Mouse (Mus musculus) layer of hippocampus, postnatal 14 days (tissue): ENCODE results near the gene Mars. TPM values are rescaled to one million over a fixed set of nuclear protein-coding genes. Genes with fewer than 3 reads are reported as not detected.
"Not testable (repeated sequence)": the region's sequence is repeated elsewhere in the genome, so short reads cannot be mapped to it uniquely, and the experiment has no call there.

ENCODE experiments used
- DNase-seq, 2 experiments: peaks; one replicate each; pipeline ENCODE4 v3.0.0; 2021 to 2022; ENCODE audit warnings: low spot score in 2 of 2, mixed read lengths in 1 of 2
- total RNA-seq, 2 experiments: library from RNA; stranded (reverse); gene quantifications; 2 replicates each; pipeline ENCODE4 v1.2.3; 2021

Gene Mars
- total RNA-seq, 2 experiments from 2014 or later = 56.3 to 59.4 TPM

DNA sequence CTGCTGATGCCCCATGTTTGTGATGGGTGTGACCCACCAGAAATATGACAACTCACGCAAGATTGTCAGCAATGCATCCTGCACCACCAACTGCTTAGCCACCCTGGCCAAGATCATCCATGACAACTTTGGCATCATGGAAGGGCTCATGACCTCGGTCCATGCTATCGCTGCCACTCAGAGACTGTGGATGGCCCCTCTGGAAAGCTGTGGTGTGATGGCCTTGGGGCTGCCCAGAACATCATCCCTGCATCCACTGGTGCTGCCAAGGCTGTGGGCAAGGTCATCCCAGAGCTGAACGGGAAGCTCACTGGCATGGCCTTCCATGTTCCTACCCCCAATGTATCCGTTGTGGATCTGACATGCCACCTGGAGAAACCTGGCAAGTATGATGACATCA lies 1.9 kb upstream of the Mars start:
- DNase-seq = not testable (repeated sequence)

DNA sequence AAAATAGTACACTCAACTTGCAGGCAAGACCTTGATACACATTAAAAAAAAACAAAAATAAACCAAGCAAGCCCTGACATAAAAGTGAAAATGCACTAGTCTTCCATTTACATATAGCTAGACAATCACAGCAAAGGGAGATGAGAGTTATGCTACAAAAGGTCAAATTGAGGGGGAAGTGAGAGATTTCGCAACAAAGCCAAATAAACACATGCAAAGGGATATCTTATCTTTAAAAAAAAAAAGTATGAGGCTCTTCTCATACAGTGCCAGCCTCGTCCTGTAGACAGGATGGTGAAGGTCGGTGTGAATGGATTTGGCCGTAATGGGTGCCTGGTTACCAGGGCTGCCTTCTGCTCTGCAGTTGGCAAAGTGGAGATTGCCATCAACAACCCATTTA lies 1.3 kb upstream of the Mars start:
- DNase-seq = no peak

DNA sequence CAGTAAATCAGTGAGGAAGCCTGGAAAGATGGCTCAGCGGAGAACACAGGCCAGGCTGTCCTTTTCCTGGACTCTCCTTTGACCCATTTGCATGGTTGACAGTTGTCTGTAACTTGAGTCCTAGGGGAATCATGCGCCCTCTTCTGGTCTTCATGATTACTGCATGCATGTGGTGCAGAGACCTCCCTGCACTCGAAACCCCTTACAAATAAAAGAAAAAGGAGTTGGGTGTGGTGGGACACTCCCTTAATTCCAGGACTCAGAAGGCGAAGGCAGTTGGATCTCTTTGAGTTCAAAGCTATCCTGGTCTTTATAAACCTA lies 730 bp upstream of the Mars start:
- peak; percentile 82 to 84 for DNase-seq

DNA sequence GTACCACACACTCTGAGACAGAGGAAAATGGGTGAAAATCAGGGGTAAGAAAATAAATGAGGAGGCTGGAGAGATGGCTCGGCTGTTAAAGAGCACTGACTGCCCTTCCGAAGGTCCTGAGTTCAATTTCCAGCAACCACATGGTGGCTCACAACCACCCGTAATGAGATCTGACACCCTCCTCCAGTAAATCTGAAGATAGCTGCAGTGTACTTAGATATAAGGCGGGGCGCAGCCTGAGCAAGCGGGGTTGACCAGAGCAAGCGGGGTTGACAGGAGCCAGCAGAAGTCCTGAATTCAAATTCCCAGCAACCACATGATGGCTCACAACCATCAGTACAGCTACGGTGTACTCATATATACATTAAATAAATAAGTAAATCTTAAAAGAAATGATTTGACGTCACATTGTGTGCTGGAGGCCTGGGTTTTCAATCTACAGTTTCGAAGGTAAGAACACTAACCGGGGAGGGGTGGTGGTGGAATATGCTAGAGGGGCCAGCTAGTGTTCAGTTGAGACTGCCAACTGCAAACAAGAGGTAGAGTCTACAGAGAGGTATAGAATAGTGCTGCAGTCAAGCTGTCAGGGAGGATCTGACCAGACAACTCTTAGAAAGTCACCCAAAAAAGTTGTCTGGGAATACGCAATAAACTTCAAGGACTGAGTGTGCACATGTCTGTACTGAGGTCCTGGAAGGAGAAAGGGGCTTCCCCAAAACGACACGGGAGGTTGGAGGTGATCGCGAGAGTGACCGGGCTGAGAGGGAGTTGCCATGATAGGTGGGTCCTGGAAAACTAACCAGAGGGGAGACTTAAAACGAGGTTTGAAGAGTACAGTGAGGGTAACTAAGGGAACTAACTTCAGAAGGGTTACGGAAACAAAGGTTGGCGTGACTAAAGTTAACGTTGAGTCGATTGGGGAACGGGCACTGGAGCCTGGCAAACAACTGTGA lies 787 bp downstream of the Mars start:
- DNase-seq = no peak

DNA sequence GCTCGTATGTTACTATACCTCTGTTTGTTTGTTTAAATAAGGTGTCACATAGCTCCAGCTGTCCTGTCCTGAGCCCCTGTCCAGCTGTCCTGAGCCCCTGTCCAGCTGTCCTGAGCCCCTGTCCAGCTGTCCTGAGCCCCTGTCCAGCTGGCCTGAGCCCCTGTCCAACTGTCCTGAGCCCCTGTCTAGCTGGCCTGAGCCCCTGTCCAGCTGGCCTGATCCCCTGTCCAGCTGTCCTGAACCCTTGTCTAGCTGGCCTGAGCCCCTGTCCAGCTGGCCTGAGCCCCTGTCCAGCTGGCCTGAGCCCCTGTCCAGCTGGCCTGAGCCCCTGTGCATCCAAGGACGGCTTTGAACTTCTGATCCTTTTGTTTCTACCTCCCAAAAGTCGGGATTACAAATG lies 2.4 kb downstream of the Mars start:
- DNase-seq = not testable (repeated sequence)

DNA sequence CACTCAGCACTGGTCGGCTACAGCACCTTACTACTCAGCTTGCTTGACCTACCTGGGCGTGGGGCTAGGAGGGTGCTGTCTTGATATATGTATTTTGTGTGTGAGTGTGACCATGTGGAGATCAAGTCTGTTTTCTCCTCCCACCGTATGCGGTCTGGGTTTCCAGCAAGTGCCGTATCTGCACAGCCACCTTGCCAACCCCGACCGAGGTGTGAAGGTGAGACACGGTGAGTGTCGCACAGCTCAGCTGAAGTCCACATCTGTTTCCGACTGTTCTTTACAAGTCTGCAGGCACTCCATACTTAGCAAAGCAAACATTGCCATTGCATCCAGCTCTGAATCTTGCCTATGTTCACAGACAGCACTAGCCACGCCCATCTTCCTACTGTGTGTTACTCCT lies 8.4 kb downstream of the Mars start:
- no peak for DNase-seq

DNA sequence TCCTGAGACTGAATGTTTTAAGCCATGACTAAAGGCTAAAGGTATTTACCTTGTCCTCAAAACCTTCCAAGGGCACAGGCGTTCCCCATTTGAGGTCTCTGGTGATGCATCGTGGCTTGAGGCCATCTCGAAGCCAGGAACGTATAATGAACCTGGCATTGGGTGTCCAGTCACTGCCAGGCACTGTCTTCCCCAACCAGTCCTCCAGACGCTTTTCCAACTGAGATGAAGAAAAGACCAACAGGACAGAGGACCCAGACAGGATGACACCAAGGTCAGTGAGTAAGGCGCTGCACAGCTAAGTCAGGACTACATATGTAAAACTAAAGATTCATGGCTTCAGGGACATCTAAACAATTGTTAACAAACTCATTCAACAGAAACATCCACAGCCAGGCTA lies 11.2 kb downstream of the Mars start:
- DNase-seq = no peak

DNA sequence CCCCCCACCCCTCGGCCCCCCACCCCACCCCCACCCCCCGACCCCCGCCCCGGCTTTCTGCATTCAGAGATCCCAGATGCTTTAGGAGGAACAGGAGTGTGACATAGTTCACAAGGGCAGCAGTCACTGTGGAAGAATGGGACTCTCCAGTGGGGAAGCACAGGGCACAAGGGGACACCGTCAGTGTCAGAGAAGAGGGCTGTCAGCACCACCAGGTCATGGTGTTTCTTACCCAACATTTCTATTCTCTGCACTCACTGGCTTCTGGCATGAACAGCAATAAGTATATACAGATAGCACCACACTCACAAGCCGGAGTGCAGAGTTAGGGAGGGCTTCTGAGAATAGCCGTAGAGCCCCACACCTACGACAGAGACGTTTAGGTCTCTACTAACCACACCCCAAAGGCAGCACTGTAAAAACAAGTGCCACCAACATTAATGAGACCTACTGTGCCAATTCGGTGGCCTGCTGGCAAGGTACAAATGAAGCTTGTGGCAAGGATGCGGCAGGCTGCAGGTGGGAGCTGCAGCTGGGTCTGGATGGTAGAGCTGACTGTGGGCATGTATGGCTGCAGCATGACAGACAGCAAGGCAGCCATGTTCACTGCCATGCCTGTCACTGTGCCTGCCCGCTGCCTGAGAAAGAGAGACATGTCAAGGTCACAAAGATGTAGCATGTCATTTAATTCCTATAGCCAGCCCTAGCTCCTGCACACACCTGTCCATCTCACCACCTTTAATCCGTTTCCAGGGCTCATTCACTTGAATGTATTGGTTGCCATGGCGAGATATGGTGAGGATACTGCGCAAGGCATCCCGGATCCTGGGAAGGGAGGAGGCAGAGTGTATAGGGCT lies 14.3 kb downstream of the Mars start:
- no peak for DNase-seq

DNA sequence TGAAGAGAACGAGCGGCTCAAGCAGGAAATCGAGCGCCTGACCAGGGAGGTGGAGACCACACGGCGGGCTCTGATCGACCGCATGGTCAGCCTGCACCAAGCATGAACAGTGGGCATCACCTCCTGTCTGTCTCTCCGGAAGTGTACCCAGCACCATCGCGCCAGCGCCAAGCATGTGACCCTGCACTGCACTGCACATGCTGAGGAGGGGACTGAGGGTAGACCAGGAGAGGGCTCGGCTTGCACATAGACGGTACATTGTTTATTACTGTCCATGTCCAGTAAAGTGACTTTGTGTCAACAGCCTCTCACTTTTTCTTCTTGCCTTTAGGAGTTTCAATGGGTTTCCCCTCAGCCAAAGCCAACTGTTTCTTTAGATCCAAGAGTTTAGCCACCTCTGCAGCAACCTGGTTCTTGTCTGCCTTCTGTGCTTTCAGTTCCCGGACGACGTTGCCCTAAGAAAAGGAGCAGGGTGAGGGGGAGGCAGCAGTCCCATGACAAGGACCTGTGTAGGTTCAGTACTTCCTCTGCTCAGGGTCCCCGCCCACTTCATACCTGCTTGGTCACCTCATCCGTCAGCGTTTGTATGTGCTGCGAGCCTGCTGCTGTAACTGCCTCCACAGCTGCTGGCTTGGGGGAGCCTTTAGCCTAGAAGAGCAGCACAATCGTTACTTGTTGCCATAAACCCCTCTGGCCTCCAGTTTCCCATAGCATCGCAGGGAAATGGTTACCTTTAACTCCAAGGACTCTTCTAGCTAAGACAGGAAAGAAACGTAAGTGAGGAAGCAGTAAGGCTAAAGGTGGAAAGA lies 15.4 kb downstream of the Mars start:
- DNase-seq = no peak

DNA sequence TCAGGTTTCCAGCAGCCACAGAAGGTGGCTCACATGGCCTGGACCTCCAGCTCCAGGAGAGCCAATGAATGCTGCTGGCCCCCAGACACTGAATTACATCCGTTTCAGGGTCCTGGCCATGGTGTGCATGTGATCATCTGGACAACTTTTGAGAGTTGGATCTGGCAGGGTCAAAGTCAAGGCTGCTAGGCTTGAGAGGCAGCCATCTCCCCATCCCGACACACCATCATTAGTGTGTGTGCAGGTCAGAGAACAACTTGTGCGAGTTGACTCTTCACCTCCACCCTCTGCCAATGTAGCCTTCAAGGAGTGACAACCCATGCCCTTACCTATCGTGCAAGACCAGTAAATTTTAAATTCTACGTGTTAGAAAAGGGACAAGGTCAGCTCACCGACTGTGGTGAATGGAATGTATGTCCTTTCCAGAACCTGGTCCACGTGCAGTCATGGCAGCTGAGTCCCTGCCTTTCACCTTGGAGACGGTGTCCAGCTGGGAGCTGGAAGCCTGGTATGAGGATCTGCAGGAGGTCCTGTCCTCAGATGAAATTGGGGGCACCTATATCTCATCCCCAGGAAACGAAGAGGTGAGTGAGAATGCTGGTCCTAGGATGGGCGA lies 16.6 kb downstream of the Mars start:
- DNase-seq = no peak

DNA sequence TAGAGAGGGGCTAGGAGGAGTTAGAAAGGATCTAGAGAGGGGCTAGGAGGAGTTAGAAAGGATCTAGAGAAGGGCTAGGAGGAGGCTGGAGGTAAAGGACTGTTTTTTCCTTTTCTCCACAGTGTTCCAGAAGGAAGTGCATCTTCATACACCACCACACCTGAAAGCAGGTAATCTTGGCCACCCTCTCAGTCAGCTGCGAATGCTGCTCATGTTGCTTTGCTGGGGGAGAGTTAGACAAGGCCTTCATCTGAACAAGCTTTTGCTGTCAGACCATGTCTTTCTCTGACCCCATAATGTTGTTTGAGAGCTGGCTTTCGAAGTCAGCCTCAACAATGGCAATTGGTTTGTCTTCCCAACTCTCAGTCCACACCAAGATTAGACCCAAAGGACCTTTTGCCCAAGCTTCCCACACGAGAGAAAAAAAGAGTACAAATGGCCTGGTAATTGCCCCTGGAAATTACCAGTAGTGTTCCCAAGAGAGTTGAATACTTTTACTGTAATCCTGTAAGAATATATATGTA lies 17.9 kb downstream of the Mars start:
- DNase-seq = no peak

DNA sequence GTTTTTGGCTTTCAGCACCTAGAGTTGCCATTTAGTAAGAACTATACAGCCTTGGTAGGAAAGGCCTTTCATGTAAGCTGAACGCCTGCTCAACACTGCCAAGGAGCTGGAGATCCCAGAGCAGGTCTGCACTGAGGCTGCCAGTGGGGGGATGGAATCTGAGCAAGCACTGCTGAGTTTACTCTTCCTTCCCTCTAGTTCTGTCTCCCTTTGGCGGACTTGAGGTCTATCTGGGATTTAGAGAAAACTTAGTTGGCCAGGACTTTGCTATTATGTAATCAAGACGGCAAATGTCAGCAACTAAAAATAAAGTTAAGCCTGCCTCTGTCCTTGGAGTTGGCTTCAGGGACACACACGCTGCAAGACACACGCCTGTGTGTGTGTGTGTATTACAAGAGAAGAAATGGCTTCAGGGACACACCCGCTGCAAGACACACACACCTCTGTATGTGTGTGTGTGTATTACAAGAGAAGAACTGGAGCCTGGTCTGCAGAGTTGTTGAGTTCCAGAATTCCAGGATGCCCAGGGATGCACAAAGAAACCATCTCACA lies 18.5 kb downstream of the Mars start:
- no peak for DNase-seq

DNA sequence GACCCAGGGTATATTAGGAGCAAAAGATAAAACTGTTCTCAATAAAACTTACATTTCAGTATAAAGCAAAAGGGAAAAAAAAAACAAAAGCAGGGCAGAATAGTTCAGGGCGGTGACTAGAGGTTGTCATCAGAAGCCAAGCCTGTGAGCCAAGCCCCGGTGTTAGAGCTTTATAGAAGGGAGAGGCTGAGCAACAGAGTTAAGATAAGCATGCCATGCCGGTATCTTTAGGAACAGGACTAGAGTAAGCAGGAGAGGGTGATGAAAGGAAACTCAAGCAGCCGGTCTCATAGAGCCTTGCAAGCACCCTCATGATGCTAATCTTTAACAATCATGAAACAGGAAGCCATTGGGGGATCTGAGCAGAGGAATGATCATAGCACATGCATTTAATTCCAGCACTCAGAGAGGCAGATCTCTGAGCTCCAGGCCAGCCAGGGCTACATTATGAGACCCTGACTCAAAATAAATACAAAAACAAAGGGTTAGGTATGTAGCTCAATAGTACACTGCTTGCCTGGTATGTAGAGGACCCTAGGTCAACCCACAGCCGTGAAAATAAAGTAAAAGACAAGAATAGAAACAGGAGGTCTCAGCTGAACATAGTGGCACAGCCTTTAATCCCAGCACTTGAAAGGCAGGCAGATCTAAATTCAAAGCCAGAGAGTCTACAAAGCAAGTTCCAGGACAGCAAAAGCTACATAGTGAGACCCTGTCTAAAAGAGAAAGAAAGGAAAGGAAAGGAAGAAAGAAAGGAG lies 19.5 kb downstream of the Mars start:
- no peak for DNase-seq

DNA sequence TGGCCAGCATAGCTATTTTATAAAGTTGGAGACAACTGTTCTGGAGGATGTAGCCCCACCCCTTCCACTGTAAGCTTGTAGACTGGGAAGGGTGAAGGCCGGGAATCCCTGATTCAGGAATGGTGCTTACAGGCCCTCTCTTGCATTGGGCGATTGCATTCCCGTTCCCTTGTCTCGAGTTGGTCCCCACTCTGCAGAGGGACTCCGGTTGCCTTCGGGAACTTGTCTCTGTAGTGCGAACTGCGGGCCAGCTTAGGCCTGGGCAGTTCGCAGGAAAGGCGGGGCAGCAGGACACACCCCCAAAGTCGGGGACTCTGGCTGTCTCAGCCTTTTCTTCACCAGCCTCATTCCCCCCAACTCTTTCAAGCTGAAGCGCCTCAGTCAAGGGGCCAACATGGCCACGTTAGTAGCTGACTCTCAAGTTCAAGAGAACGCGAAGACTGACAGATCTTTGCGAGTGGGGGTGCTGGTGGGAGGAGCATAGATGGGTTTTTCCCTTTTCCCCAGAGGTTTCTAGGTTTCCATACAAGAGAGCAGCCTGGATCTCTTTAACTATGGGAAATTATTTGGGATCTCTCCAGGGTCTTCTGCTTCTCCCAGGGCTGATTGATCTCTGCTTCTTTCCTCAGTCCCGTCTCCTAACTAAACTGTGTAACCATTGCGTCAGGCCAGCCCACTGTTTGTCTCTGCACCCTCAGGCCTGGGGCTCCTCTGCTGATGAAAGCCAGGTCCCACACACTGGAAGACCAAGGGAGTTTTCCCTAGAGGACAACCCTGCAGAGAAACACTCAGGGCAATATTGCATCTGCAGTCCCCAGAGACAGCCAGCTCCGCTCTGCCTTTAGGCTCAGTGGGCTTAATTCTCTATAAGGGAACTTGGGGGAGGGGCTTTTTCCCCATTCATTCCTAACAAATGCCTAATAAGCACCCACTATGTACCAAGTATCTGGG lies 20.4 kb downstream of the Mars start:
- no peak for DNase-seq

DNA sequence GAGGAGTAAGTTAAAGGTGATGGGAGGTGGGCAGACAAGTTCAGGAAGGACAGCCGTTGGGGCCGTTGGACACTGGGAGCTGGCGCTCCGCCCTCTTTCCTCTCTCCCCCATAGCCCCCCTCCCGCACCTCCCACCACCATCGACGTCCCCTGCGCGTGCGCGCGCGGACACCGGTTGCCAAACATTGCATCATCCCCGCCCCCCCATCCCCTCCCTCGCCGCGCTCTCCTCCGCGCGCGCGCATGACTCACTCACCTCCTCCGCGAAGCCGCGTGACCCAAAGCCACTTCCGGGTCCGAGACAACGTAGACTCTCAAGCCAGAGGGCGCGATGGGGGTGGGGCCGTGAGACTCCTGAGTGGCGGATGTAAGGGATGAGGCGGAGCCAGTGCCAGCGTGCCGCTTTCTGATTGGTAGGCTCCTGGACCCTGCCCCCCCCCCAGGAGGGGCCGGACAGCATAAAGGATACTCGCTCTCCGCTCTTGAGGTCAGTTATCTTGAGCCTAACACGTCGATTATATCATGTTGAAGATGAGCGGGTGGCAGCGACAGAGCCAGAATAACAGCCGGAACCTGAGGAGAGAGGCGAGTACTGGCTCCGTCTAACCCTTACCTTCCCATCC lies 21.2 kb downstream of the Mars start:
- DNase-seq = peak; percentile 99 to 100

DNA sequence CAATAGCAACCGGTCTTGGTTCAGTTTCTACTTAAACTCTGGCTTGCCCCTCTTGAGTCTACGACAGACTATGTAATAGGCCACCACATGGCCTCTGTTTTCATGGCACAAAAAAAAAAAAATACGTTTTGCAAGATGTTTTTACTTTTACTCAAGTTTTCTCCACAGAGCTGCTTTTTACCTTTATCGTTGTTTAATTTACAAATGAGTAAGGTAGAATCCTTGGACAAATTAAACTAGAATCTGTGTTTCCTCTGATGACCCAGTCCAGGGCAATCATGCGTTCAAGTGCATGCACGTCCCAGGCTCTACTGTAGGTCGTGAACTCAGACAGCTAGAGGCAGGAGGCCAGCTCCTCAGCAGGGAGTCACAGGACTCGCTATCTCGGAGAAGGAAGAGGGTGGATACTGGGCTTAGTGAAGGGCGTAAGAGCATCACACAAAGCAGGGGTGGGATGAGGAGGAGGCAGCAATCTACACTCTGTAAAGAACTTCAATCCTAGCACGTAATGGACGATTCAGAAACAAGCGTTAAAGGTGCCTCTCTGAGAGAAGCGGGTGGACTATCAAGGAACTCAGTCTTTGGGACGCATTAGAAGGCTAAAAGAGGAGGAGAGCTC lies 21.9 kb downstream of the Mars start:
- peak in 1 of 2 experiments; percentile 47 for DNase-seq

DNA sequence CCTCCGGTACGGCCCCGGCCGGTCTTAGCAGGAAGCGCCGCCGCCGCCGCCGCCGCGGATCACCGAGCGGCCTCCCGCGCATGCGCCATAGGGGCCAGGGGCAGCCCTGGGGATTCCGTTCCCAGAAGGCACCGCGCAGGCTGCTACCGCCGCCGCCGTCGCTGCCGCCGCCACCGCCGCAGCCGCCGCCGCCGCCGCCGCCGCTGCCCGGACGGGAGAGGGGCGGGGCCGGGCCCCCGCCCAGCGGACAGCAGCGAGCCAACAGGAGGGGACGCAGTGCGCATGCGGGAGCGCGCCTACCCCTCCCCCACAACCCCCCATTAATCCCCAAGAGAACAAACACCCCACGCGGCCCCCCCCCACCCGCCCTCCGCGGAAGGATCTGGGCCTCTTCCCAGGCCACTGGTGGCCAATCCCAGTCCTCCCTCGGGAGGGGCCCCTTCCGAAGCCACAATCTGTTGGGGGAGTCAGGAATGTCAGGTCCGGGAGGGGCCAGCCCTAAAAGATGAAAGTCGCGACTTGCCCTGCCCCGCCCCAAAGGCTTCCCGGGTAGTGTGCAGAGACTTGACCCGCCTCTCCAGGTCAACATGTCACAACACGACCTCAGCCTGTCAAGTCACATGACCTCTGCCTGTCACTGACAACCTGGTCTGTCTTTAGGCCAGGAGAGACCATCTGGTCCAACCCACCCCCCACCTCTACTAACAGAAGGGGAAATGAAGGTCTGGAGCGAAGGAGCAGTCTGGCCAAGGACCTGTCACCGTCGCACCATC lies 22.6 kb downstream of the Mars start, which contains the start of gene Mbd6:
Gene Mbd6, minus strand, starts transcription at position 219 of the 773 bp plus-strand sequence.
- DNase-seq = peak; percentile 83 to 84
